Mouse (Mus musculus) testis, postnatal 10 days (tissue): ENCODE data around the gene Esrra.

Source experiments
- DNase-seq: peaks from one replicate; pipeline ENCODE4 v3.0.0; 2021; ENCODE audit warnings: low spot score

Gene Esrra

GRCm38 (mm10) chr19:6921647-6922567 lies at the start of gene Esrra:
Gene Esrra (minus strand): TSS chr19:6921813.
- peak; percentile 100 for DNase-seq

- DNase-seq, result no peak
Measured at GRCm38 (mm10) chr19:6970460-6971085, 49.0 kb upstream of the Esrra start.

GRCm38 (mm10) chr19:6969665-6970381 lies 48.2 kb upstream of the Esrra start:
- DNase-seq, result peak; percentile 87

GRCm38 (mm10) chr19:6969291-6969664 lies 47.7 kb upstream of the Esrra start:
- DNase-seq, result no peak

- peak; percentile 79 for DNase-seq
Measured at GRCm38 (mm10) chr19:6968491-6969271, 47.1 kb upstream of the Esrra start.

GRCm38 (mm10) chr19:6956461-6956860 lies 34.8 kb upstream of the Esrra start:
- DNase-seq, result no peak

- no peak for DNase-seq
Measured at GRCm38 (mm10) chr19:6955424-6955823, 33.8 kb upstream of the Esrra start.

GRCm38 (mm10) chr19:6954046-6954445 lies 32.4 kb upstream of the Esrra start:
- peak; percentile 78 for DNase-seq

GRCm38 (mm10) chr19:6952712-6953037 lies 31.1 kb upstream of the Esrra start:
- peak; percentile 68 for DNase-seq

- DNase-seq, result peak; percentile 86
Measured at GRCm38 (mm10) chr19:6951994-6952711, 30.5 kb upstream of the Esrra start.

- peak; percentile 91 for DNase-seq
Measured at GRCm38 (mm10) chr19:6951381-6951968, 29.9 kb upstream of the Esrra start.

GRCm38 (mm10) chr19:6950613-6951153 lies 29.1 kb upstream of the Esrra start:
- DNase-seq, result no peak

GRCm38 (mm10) chr19:6949951-6950350 lies 28.3 kb upstream of the Esrra start:
- DNase-seq, result no peak

- no peak for DNase-seq
Measured at GRCm38 (mm10) chr19:6949532-6949931, 27.9 kb upstream of the Esrra start.

GRCm38 (mm10) chr19:6948186-6948585 lies 26.6 kb upstream of the Esrra start:
- no peak for DNase-seq

GRCm38 (mm10) chr19:6947742-6948141 lies 26.1 kb upstream of the Esrra start:
- no peak for DNase-seq

GRCm38 (mm10) chr19:6943709-6944108 lies 22.1 kb upstream of the Esrra start:
- DNase-seq, result no peak

- peak; percentile 39 for DNase-seq
Measured at GRCm38 (mm10) chr19:6942764-6943163, 21.2 kb upstream of the Esrra start.

GRCm38 (mm10) chr19:6942249-6942691 lies 20.7 kb upstream of the Esrra start, which contains the start of gene Gpr137:
Gene Gpr137 (minus strand): TSS chr19:6942480.
- DNase-seq, result peak; percentile 94
